Mouse (Mus musculus) duodenum, adult 2 months (tissue): ENCODE results near the gene Cbln3. TPM values are rescaled to one million over a fixed set of nuclear protein-coding genes. Genes with fewer than 3 reads are reported as not detected.

Experiments
- polyA plus RNA-seq: library from polyadenylated mRNA; depleted of rRNA; stranded (reverse); fragments of >200 nt; gene quantifications from 2 replicates; pipeline ENCODE4 v1.2.3, GENCODE M21; 2012; ENCODE audit warnings: low replicate concordance; rRNA removed

Gene Cbln3
- polyA plus RNA-seq, result 0.15 and 0.32 TPM in 2 replicates

DNA sequence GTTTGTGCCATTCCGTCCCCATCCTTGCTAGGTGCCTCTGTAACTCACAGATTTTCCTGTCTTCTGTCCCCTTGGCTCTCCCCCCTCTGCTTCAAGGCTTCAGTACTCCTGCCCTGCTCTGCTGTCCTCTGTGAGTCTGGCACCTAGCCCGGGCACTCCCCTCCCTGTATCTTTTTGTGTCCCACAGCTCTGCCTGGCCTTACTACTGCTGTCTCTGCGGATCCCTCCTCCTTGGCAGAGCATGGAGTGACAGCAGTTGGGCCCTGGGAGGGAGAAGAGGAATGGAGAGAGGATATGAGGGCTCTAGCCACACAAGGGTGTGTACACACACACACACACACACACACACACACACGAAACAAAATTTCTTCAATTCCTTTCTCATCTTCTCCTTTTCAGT lies at the start of gene Cbln3:
Cbln3 (minus strand) TSS at position 227 of the 400 bp plus-strand sequence.

GRCm38 (mm10) chr14:55899701-55900413 lies 15.7 kb upstream of the Cbln3 start, which contains the start of gene Sdr39u1:
TSS of gene Sdr39u1 (minus strand) at chr14:55900293.

DNA sequence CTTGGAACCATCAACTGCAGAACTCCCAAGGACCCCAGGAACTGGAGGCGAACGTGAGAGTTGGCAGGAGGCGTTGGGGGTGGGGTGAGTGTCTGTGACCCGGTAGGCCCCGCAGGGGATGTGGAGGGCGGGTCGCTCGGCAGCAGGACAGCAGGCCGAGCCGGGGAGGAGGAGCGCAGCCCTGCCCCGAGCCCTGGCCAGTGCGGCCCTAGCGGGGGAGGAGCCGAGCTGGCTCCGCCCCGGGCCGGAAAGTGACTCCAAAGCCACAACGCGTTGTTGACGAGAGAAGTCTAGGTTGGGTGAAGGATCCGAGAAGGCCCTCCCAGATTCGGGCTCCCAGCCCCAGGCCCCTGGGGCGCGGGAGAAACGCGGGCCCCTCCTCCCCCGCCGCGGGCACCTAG lies 521 bp upstream of the Cbln3 start, which contains the start of gene Khnyn:
Khnyn (plus strand) TSS at position 235 of the 401 bp plus-strand sequence.

GRCm38 (mm10) chr14:55853621-55854285 lies 30.4 kb downstream of the Cbln3 start, which contains the start of gene Nynrin:
TSS of gene Nynrin (plus strand) at chr14:55854010.

Other genes starting within 250 kb of the Cbln3 start
- gene Ipo4, start 248.4 kb downstream of the Cbln3 start, polyA plus RNA-seq, result 22.5 and 39.9 TPM in 2 replicates
- 6.3 and 23.9 TPM in 2 replicates for gene Gm49378, start 246.5 kb downstream of the Cbln3 start, polyA plus RNA-seq
- gene Tm9sf1, start 240.6 kb downstream of the Cbln3 start, polyA plus RNA-seq, result 112 and 118 TPM in 2 replicates
- 0.69 and 1.3 TPM in 2 replicates for gene Tssk4, start 234.2 kb downstream of the Cbln3 start, polyA plus RNA-seq
- 17.9 and 19.6 TPM in 2 replicates for gene Mdp1, start 223.9 kb downstream of the Cbln3 start, polyA plus RNA-seq
- gene Gmpr2, start 212.5 kb downstream of the Cbln3 start, polyA plus RNA-seq, result 9.4 and 9.7 TPM in 2 replicates
- 242 and 271 TPM in 2 replicates for gene Nedd8, start 212.3 kb downstream of the Cbln3 start, polyA plus RNA-seq
- gene Tinf2, start 202.6 kb downstream of the Cbln3 start, polyA plus RNA-seq, result 8.9 and 9.3 TPM in 2 replicates
- 0.48 and 0.58 TPM in 2 replicates for gene Tgm1, start 170.5 kb downstream of the Cbln3 start, polyA plus RNA-seq
- 44.0 and 48.3 TPM in 2 replicates for gene Rabggta, start 162.1 kb downstream of the Cbln3 start, polyA plus RNA-seq
- 404 and 508 TPM in 2 replicates for gene Dhrs1, start 138.7 kb downstream of the Cbln3 start, polyA plus RNA-seq
- gene Nop9, start 138.7 kb downstream of the Cbln3 start, polyA plus RNA-seq, result 10.6 and 12.5 TPM in 2 replicates
- gene Cideb, start 125.9 kb downstream of the Cbln3 start, polyA plus RNA-seq, result 265 and 662 TPM in 2 replicates
- 36.1 and 162 TPM in 2 replicates for gene Ltb4r2, start 123.0 kb downstream of the Cbln3 start, polyA plus RNA-seq
- 14.4 and 49.5 TPM in 2 replicates for gene Ltb4r1, start 118.4 kb downstream of the Cbln3 start, polyA plus RNA-seq
- gene Adcy4, start 100.3 kb downstream of the Cbln3 start, polyA plus RNA-seq, result 3.4 and 3.5 TPM in 2 replicates
- 46.1 and 54.9 TPM in 2 replicates for gene Ripk3, start 95.5 kb downstream of the Cbln3 start, polyA plus RNA-seq
- 10.9 and 11.1 TPM in 2 replicates for gene Nfatc4, start 61.2 kb downstream of the Cbln3 start, polyA plus RNA-seq
- gene Nynrin, start 30.4 kb downstream of the Cbln3 start, polyA plus RNA-seq, result 1.6 TPM in 2 replicates
- gene Khnyn, start 555 bp upstream of the Cbln3 start, polyA plus RNA-seq, result 15.1 and 17.9 TPM in 2 replicates
- 31.1 and 34.9 TPM in 2 replicates for gene Sdr39u1, start 15.9 kb upstream of the Cbln3 start, polyA plus RNA-seq
- not detected in 2 replicates for gene Cma1, start 60.3 kb upstream of the Cbln3 start, polyA plus RNA-seq
- 0.12 TPM in 1 of 2 replicates, not detected in the other for gene Cma2, start 66.6 kb upstream of the Cbln3 start, polyA plus RNA-seq
- gene Mcpt1, start 133.6 kb upstream of the Cbln3 start, polyA plus RNA-seq, result 5.8 and 12.7 TPM in 2 replicates
- 0.05 TPM in 1 of 2 replicates, not detected in the other for gene Mcpt9, start 146.1 kb upstream of the Cbln3 start, polyA plus RNA-seq
- gene Mcpt2, start 157.6 kb upstream of the Cbln3 start, polyA plus RNA-seq, result 0.43 and 1.5 TPM in 2 replicates
- gene Mcpt4, start 177.9 kb upstream of the Cbln3 start, polyA plus RNA-seq, result 0.15 and 0.81 TPM in 2 replicates
- gene Mcpt8, start 200.9 kb upstream of the Cbln3 start, polyA plus RNA-seq, result not detected in 2 replicates
- gene Ctsg, start 218.2 kb upstream of the Cbln3 start, polyA plus RNA-seq, result not detected in 2 replicates
- gene Gzme, start 236.2 kb upstream of the Cbln3 start, polyA plus RNA-seq, result not detected in 2 replicates
- not detected in 2 replicates for gene Gzmd, start 248.2 kb upstream of the Cbln3 start, polyA plus RNA-seq